Mouse (Mus musculus): ENCODE measurements around the gene Pank1. TPM values are rescaled to one million over a fixed set of nuclear protein-coding genes. Genes with fewer than 3 reads are reported as not detected.

Pank1 gene
- polyA plus RNA-seq, 1 experiment = not detected

DNA sequence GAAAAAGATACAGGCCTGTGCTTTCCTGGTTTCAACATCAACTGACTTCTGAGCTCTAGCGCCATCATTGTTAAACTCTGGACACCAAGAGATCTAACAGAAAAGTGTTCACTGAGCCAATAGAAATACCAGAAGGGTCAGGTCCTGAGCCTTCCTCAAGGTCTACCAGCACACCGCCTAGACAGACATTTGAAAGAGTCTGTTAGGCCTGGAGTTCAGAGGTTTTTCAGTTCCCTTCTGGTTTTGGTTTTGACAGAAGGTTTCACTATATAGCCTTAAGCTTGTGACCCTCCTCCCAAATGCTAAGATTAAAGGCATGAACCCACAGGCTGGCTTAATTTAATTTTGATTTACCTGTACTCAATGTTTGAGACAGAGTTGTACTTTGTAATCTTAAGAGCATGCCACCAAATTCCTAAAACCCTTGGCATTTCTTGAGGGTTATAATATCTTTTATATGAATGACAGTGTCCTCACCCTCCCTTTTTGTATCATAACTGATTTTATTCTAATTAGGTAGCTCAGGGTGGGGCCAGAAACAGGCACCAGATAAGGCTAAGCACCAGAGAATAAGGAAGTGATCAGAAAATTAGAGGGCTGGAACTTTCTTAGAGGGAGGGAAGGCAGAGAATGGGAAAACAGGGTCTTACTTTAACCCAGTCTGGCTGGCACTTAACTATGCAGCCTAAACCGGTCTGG is 4.4 kb upstream of the Pank1 start:
- H3K9me3 ChIP-seq (ENCODE audit: control insufficient read depth, low read length) = no peaks in the 10 kb centered on the region
- H3K36me3 ChIP-seq (ENCODE audit: control insufficient read depth) = no peaks in the 10 kb centered on the region
- H3K4me1 ChIP-seq (ENCODE audit: control insufficient read depth) = peaks cover 23% of the 10 kb centered on the region
- H3K4me3 ChIP-seq (replicated peaks) = no peak overlapping the region
- H3K27me3 ChIP-seq (ENCODE audit: control insufficient read depth) = peaks cover 4% of the 10 kb centered on the region
- no peak for TF ChIP-seq TAL1 (IDR thresholded peaks at IDR 0.05; ENCODE audit: low read length)
- no peak for TF ChIP-seq GATA1 (IDR thresholded peaks at IDR 0.05; ENCODE audit: low read length)

DNA sequence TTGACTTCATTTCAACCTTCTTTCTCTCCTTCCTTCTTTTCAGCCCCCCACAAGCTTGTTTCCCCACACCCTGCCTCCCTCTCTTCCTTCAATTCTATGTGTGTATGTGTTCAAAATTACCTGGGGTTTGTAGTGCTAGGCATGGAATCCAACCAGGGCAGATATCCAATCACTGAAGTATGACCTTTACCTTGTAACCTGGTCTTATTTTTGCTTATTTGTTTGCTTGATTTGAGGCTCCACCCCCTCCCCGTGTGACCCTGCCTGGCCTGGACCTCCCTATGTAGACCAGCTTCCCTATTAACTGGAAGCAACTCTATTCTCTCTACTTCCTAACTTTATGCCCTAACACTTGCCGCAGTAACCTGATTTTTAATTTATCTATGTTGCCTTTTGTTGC is 3.2 kb upstream of the Pank1 start:
- Histone ChIP-seq H3K9me3 (ENCODE audit: control insufficient read depth, low read length) (no peaks in the 10 kb centered on the region), H3K4me1 (ENCODE audit: control insufficient read depth) (peaks cover 35% of the 10 kb centered on the region), H3K27me3 (ENCODE audit: control insufficient read depth) (peaks cover 8% of the 10 kb centered on the region), H3K36me3 (ENCODE audit: control insufficient read depth) (no peaks in the 10 kb centered on the region), H3K4me3 (replicated peaks) (no peak overlapping the region)
- no peak for TF ChIP-seq GATA1 (IDR thresholded peaks at IDR 0.05; ENCODE audit: low read length)
- no peak for TF ChIP-seq TAL1 (IDR thresholded peaks at IDR 0.05; ENCODE audit: low read length)

DNA sequence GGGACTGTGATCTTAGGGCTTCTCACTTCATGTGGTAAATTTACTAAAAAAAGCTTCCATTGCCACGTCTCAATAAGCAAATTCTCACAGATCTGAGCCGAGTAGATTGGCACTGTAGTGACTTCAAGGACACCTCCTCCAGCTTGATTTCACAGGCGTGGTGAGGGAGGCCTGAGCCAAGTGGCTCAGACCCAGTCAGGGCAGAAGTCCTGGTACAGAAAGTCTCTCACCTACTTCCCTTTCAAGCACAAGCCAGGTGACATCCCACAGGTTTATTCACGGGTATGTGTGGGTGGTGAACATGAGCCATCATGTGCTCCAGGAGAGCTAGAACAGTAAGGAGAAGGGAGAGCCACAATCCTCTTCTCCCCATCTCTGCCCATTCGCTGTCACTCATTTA is 1.9 kb upstream of the Pank1 start:
- TF ChIP-seq GATA1 (IDR thresholded peaks at IDR 0.05; ENCODE audit: low read length) (no peak), TAL1 (IDR thresholded peaks at IDR 0.05; ENCODE audit: low read length) (no peak)
- no peaks in the 10 kb centered on the region for H3K9me3 ChIP-seq (ENCODE audit: control insufficient read depth, low read length)
- H3K27me3 ChIP-seq (ENCODE audit: control insufficient read depth) = peaks cover 8% of the 10 kb centered on the region
- no peak overlapping the region for H3K4me3 ChIP-seq (replicated peaks)
- no peaks in the 10 kb centered on the region for H3K36me3 ChIP-seq (ENCODE audit: control insufficient read depth)
- H3K4me1 ChIP-seq (ENCODE audit: control insufficient read depth) = peaks cover 34% of the 10 kb centered on the region

DNA sequence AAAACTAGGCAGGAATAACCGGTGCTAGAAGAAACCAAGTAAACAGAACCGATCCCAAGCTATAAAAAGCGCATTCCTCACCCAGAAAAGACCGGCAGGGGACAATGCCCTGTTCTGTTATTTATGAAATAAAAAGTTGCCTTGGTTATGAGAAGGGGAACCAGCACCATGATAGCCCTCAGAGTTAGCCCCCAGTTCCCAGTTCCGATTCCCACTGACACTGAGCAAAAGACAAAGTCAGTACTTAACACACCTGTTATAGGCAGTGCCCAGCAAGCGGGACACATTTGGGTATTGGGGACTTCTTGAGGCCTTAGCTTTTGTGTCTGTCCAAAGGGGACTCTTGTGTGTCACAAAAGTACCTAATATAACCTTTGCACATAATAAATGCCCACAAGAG is 369 bp upstream of the Pank1 start:
- TF ChIP-seq TAL1 (IDR thresholded peaks at IDR 0.05; ENCODE audit: low read length) (no peak), GATA1 (IDR thresholded peaks at IDR 0.05; ENCODE audit: low read length) (no peak)
- Histone ChIP-seq H3K4me1 (ENCODE audit: control insufficient read depth) (peaks cover 34% of the 10 kb centered on the region), H3K27me3 (ENCODE audit: control insufficient read depth) (peaks cover 8% of the 10 kb centered on the region), H3K36me3 (ENCODE audit: control insufficient read depth) (no peaks in the 10 kb centered on the region), H3K4me3 (replicated peaks) (peak overlapping the region; percentile 77), H3K9me3 (ENCODE audit: control insufficient read depth, low read length) (no peaks in the 10 kb centered on the region)

DNA sequence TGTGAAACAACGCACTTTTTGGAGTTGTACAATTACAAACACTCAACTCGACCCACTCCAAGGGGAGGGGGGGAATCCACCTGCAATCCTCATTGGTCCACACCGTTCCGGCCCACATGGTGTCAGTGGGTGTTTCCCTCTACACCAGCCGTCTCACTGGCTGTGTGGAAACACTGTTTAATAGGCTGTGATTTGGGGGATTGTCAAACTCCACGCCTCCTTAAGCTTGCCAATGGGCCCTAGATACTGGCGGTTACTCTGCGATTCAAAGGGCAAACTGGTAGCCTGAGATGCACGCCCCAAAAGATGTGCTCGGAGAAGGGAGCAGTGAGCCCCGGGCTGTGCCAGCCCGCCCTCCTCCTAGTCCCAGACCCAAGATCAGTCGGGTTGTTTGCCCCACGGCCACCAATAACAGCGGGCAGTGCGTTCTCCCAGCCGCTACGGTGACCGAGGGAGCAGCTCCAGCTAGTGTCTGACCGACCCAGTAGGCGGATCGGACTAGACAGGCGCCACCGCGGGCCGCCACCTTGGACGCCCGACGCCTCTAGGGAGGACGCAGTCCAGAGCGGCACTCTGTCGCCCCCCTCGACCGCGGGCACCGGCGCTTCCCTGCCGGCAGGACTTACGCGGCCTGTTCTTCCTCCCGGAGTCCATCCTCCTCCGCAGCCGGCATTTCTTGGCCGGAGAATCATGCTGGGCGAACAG is 1.2 kb downstream of the Pank1 start:
- peak overlapping the region; percentile 77 for H3K4me3 ChIP-seq (replicated peaks)
- no peaks in the 10 kb centered on the region for H3K36me3 ChIP-seq (ENCODE audit: control insufficient read depth)
- TF ChIP-seq TAL1 (IDR thresholded peaks at IDR 0.05; ENCODE audit: low read length) (no peak), GATA1 (IDR thresholded peaks at IDR 0.05; ENCODE audit: low read length) (no peak)
- no peaks in the 10 kb centered on the region for H3K9me3 ChIP-seq (ENCODE audit: control insufficient read depth, low read length)
- peaks cover 23% of the 10 kb centered on the region for H3K4me1 ChIP-seq (ENCODE audit: control insufficient read depth)
- peaks cover 8% of the 10 kb centered on the region for H3K27me3 ChIP-seq (ENCODE audit: control insufficient read depth)

DNA sequence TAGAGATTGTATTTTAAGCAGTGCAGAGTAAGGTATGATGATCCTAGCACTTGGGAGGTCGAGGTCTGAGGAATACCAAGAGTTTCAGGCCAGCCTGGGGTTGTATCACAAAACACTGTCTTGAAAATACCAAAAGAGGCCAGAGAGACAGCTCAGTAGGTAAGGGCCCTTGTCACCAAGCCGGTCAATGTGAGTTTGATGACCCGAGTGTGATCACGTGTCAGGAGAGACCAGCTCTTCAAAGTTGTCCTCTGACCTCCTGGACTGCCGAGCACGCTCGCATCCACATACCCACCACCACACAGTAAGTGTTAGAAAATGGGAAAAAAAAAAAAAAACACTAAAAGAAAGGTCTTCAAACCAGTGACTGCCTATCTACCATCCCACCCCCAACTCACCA is 2.6 kb downstream of the Pank1 start:
- Histone ChIP-seq H3K27me3 (ENCODE audit: control insufficient read depth) (peaks cover 8% of the 10 kb centered on the region), H3K9me3 (ENCODE audit: control insufficient read depth, low read length) (no peaks in the 10 kb centered on the region), H3K4me3 (replicated peaks) (no peak overlapping the region), H3K4me1 (ENCODE audit: control insufficient read depth) (peaks cover 23% of the 10 kb centered on the region), H3K36me3 (ENCODE audit: control insufficient read depth) (no peaks in the 10 kb centered on the region)
- TF ChIP-seq GATA1 (IDR thresholded peaks at IDR 0.05; ENCODE audit: low read length) (no peak), TAL1 (IDR thresholded peaks at IDR 0.05; ENCODE audit: low read length) (no peak)

DNA sequence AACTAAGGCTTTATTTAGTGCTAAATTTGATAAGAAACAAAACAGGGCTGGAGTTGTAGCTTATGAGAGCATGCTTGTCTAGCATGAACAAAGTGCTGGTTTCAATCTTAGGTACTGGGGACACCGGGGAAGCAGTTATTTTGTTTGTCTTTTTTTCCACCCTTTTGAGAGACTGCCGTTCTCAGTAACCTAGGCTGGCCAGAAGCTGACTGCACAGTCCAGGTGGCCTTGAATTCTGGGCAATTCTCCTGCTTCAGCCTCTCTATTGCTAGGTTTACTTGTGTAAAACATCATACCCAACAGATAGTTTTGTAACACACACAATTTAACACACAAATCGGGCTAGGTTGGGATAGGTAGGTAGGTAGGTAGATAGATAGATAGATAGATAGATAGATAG is 9.9 kb downstream of the Pank1 start:
- TF ChIP-seq TAL1 (IDR thresholded peaks at IDR 0.05; ENCODE audit: low read length) (no peak), GATA1 (IDR thresholded peaks at IDR 0.05; ENCODE audit: low read length) (no peak)

DNA sequence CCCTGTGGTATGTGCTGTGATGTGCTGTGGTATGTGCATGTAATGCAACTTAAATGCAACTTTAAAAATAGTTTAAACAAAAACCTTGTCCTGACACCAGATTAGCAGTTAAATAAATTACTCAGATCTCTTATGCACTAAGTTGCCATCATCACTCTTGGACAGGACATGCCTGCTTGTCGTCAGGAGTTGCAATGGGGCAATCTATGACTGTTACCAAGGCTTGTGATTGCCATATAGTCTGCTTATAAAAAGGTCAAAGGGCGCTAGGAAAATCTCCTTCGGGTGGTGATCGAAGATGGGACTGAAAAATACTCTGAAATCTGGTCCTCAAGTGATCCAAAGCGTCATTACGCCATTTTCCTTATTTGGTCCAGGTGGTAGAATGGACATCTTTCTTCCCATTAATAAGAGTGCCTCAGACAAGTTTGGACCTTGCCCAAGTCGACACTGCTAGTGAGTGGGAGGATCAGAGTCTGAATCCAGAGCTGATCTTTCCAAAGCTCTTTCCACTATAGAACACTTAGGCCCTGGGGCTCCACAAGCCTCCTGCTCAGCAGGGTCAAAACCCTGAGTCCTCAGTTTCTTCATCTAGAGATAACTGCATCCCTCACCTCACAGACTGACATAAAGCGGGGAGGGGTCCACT is 11.0 kb downstream of the Pank1 start:
- Histone ChIP-seq H3K9me3 (ENCODE audit: control insufficient read depth, low read length) (no peaks in the 10 kb centered on the region), H3K27me3 (ENCODE audit: control insufficient read depth) (no peaks in the 10 kb centered on the region), H3K36me3 (ENCODE audit: control insufficient read depth) (no peaks in the 10 kb centered on the region), H3K4me3 (replicated peaks) (no peak overlapping the region), H3K4me1 (ENCODE audit: control insufficient read depth) (no peaks in the 10 kb centered on the region)
- TF ChIP-seq GATA1 (IDR thresholded peaks at IDR 0.05; ENCODE audit: low read length) (no peak), TAL1 (IDR thresholded peaks at IDR 0.05; ENCODE audit: low read length) (no peak)

More for the DNA sequence above, 9.9 kb downstream of the Pank1 start:
- Histone ChIP-seq H3K9me3 (ENCODE audit: control insufficient read depth, low read length) (no peaks in the 10 kb centered on the region), H3K4me1 (ENCODE audit: control insufficient read depth) (no peaks in the 10 kb centered on the region), H3K27me3 (ENCODE audit: control insufficient read depth) (no peaks in the 10 kb centered on the region), H3K4me3 (replicated peaks) (no peak overlapping the region), H3K36me3 (ENCODE audit: control insufficient read depth) (no peaks in the 10 kb centered on the region)

DNA sequence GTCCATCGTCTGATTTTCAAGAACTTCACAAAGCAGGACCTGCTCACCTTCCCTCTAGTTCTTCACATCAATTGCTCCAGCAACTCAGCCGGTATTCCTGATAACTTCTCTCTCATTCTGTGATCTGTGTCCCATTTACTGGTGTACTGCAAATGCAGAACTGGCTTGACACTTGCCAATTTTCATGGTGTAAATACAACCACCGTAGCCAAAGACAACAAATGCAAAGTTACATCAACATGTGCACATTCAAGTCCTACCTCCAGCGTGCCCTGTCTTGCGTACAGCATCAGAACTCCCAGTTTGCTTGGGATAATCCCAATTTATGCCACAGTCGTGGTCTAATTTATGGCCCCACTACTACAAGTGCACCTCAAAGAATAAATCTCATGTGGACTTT is 15.5 kb downstream of the Pank1 start:
- Histone ChIP-seq H3K4me3 (replicated peaks) (no peak overlapping the region), H3K9me3 (ENCODE audit: control insufficient read depth, low read length) (no peaks in the 10 kb centered on the region), H3K27me3 (ENCODE audit: control insufficient read depth) (no peaks in the 10 kb centered on the region), H3K36me3 (ENCODE audit: control insufficient read depth) (no peaks in the 10 kb centered on the region), H3K4me1 (ENCODE audit: control insufficient read depth) (peaks cover 2% of the 10 kb centered on the region; the same call in 1 of the 2 replicates)
- TF ChIP-seq TAL1 (IDR thresholded peaks at IDR 0.05; ENCODE audit: low read length) (no peak), GATA1 (IDR thresholded peaks at IDR 0.05; ENCODE audit: low read length) (no peak)
